Mouse (Mus musculus): ENCODE results near the gene Ube2e3.

GRCm38 (mm10) chr2:78867726-78868510 lies at the start of gene Ube2e3:
- TF ChIP-seq USF1 (IDR thresholded peaks at IDR 0.05; ENCODE audit: low read depth) (no peak), MAX (IDR thresholded peaks at IDR 0.05) (no peak)
